Mouse (Mus musculus) heart, adult 2 months (tissue): ENCODE measurements at regions not wholly inside any gene's neighbourhood (a gene's known extent, or its start where the extent isn't known, plus 50 kb on each side); places are given as distances from the start of the nearest gene placed in this dataset.

Source experiments
- DNase-seq, 2 experiments: peaks; one replicate each; pipeline ENCODE4 v3.0.0; 2021
- H3K27ac ChIP-seq: fragments of 200-600 bp; 2 replicates; pipeline ENCODE4 v1.8.1; 2022
- H3K27me3 ChIP-seq: fragments of 200-500 bp; 2 replicates; pipeline ENCODE4 v1.6.1; 2012; ENCODE audit warnings: mild to moderate bottlenecking, low read length, inconsistent platforms, mixed read lengths; ENCODE audit not compliant: control insufficient read depth, insufficient read depth
- H3K36me3 ChIP-seq: fragments of 200-500 bp; 2 replicates; pipeline ENCODE4 v1.6.1; 2012; ENCODE audit warnings: low read length, inconsistent platforms; ENCODE audit not compliant: control insufficient read depth, insufficient read depth
- H3K4me1 ChIP-seq: fragments of 200-500 bp; 2 replicates; pipeline ENCODE4 v1.6.1; 2011; ENCODE audit warnings: low read length; ENCODE audit not compliant: control insufficient read depth, insufficient read depth
- H3K4me3 ChIP-seq: fragments of 200-600 bp; 2 replicates; pipeline ENCODE4 v1.8.1; 2022
- H3K79me2 ChIP-seq: fragments of 200-500 bp; replicated peaks from 2 replicates; pipeline ENCODE4 v1.6.1; 2012; ENCODE audit warnings: mild to moderate bottlenecking, inconsistent platforms, low read length, moderate library complexity, mixed read lengths; ENCODE audit not compliant: control insufficient read depth, insufficient read depth
- H3K9ac ChIP-seq: fragments of 200-500 bp; 2 replicates; pipeline ENCODE4 v1.6.1; 2012; ENCODE audit warnings: low read depth, mild to moderate bottlenecking, control low read depth, inconsistent platforms, low read length, mixed read lengths
- CTCF ChIP-seq: fragments of 200-600 bp; IDR thresholded peaks from 2 replicates; pipeline ENCODE4 v1.8.1; 2022; ENCODE audit warnings: antibody characterized with exemption, mild to moderate bottlenecking, moderate library complexity
- EP300 ChIP-seq: fragments of 200-500 bp; IDR thresholded peaks from 2 replicates; pipeline ENCODE4 v1.6.1; 2011; ENCODE audit warnings: low read depth, low read length, control low read depth; ENCODE audit not compliant: insufficient read depth
- POLR2A ChIP-seq: fragments of 200-500 bp; IDR thresholded peaks from 2 replicates; pipeline ENCODE4 v1.6.1; 2011; ENCODE audit warnings: mild to moderate bottlenecking, low read depth, low read length, control low read depth; ENCODE audit not compliant: insufficient read depth
- WGBS: fragments of 180-500 bp; shearing (Covaris S2); methylation state at CpG from one replicate; pipeline ENCODE4 v1.1.7; 2018; 5-methylcytosine and 5-hydroxymethylcytosine counted together
- intact Hi-C: fragments of 180-260 bp; cut with DNase I; formaldehyde crosslinking; loops from one replicate; pipeline ENCODE4 v1.15.1; 2025

DNA sequence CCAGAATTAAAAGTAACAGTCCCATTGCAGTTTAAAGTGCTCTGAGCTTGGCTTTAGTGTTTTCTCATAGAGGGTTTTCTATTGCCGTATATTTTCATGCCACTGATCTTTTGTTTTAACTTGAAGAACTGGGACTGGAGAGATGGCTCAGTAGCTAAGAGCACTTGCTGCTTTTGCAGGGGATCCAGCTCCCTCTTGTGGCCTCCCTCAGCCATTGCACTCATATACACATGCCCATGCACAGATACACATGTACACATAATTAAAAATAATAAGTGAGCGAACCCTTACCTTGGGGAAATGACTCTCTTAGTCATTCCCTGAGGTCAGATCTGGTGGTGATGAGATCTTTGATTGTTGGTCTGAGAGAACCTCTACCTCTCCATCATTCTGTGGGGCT, 258.9 kb upstream of the Sox2 start:
- H3K79me2 ChIP-seq: no peaks in the 10 kb centered on the region
- H3K4me1 ChIP-seq: no peaks in the 10 kb centered on the region
- H3K9ac ChIP-seq: no peak overlapping the region
- H3K27ac ChIP-seq: no peak overlapping the region
- DNase-seq: no peak
- H3K27me3 ChIP-seq: no peaks in the 10 kb centered on the region
- intact Hi-C loops: no loop called here
- H3K36me3 ChIP-seq: no peaks in the 10 kb centered on the region
- 85% methylated on average over 2 of the region's 2 CpGs for WGBS
- TF ChIP-seq EP300 (no peak), CTCF (no peak), POLR2A (no peak)
- H3K4me3 ChIP-seq: no peak overlapping the region

DNA sequence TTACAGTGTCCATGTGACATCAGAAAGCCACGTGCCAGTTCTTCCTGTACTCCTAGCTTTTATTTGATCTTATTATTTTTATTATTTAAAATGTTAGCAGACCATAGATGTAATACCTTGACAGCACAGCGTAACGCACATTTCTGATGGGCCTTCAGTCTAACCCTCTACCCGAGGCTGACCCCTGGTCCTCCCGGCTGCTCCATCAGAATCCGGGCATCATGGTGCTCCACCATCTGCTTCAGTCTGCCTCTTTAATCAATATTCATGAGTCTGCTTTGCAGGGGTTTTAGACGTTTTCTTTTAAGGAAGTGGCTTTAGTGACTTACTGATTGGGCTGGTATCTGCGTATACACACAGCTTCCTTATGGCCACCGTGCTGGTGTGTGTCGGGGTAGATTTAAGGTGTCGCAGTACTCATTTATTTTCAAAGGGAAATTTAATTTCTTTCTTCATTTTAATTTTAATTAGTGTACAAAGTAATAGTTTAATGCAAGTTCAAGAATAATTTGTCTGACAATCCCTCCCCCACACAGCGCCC, 265.2 kb upstream of the Sox2 start:
- no peak for DNase-seq
- H3K36me3 ChIP-seq: no peaks in the 10 kb centered on the region
- intact Hi-C loops: no loop called here
- H3K27ac ChIP-seq: no peak overlapping the region
- no peaks in the 10 kb centered on the region for H3K79me2 ChIP-seq
- H3K4me3 ChIP-seq: no peak overlapping the region
- 79% methylated on average over 12 of the region's 12 CpGs for WGBS
- no peak overlapping the region for H3K9ac ChIP-seq
- no peaks in the 10 kb centered on the region for H3K27me3 ChIP-seq
- H3K4me1 ChIP-seq: no peaks in the 10 kb centered on the region
- TF ChIP-seq POLR2A (no peak), EP300 (no peak), CTCF (no peak)

DNA sequence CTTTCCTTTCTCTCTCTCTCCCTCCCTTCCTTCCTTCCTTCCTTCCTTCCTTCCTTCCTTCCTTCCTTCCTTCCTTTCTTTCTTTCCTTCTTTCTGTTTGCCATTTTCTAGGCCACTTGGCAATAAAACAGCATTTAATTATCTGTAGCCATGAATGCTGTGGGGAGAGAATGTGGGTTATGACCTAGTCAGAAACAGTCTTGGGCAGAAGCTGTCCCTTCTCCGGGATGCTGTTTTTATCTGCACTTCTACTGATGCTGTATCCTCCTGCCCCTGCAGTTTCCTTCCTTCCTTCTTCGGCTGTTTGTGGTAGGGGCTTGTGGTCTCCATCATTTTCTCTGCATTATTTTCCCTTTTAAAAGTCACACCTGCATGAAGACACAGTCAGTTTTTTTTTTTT, 272.3 kb upstream of the Sox2 start:
- Histone ChIP-seq H3K79me2 (no peaks in the 10 kb centered on the region), H3K9ac (no peak overlapping the region), H3K4me1 (no peaks in the 10 kb centered on the region), H3K4me3 (no peak overlapping the region), H3K36me3 (no peaks in the 10 kb centered on the region), H3K27me3 (no peaks in the 10 kb centered on the region), H3K27ac (no peak overlapping the region)
- DNase-seq: no peak
- intact Hi-C loops: no loop called here
- no peak for TF ChIP-seq CTCF
- TF ChIP-seq POLR2A: no peak
- TF ChIP-seq EP300: no peak
- WGBS: 25% methylated on average over 2 of the region's 2 CpGs

DNA sequence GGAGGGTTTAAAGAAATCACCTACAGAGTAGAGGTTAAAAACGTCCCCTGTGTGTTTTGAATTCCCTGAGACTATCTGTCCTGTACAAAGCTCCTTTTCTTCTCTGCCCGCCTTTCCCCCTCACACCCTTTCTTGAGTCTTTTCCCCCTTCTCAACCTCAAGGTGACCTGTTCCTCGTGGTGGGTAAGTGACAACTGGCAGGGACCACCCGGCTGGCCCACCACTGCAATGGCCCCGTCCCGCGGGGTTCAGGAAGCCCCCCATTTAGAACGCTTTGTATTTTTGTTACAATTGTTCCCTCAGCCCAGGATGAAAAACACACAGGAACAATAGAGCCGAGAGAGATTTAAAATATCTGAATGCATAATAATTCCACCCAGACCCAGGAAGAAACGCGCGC, 272.9 kb upstream of the Sox2 start:
- intact Hi-C loops: no loop called here
- DNase-seq: no peak
- Histone ChIP-seq H3K4me3 (no peak overlapping the region), H3K36me3 (no peaks in the 10 kb centered on the region), H3K27me3 (no peaks in the 10 kb centered on the region), H3K27ac (no peak overlapping the region), H3K79me2 (no peaks in the 10 kb centered on the region), H3K9ac (no peak overlapping the region), H3K4me1 (no peaks in the 10 kb centered on the region)
- 72% methylated on average over 12 of the region's 12 CpGs for WGBS
- TF ChIP-seq EP300 (no peak), CTCF (no peak), POLR2A (no peak)

DNA sequence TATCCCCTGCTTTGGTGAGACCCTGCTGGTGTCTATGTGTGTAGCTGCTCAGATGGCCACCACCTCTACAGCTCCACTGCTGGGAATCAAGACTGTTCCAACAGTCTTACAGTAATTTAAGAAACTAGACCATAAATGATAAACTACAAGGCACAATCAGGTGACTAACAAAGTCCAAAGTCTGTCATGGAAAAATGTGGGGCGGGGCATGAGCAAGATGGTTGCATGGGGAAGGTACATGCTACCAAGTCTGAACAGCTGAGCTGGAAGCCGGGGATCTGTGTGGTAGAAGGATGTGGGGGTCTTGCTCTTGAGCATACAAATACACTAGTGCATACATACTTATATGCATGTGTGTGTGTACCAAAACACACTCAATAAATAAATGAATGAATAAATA, 278.8 kb upstream of the Sox2 start:
- H3K4me3 ChIP-seq: no peak overlapping the region
- no peaks in the 10 kb centered on the region for H3K4me1 ChIP-seq
- 77% methylated on average over 2 of the region's 2 CpGs for WGBS
- intact Hi-C loops: no loop called here
- no peaks in the 10 kb centered on the region for H3K36me3 ChIP-seq
- no peak for TF ChIP-seq EP300
- TF ChIP-seq POLR2A: no peak
- TF ChIP-seq CTCF: no peak
- no peak for DNase-seq
- H3K79me2 ChIP-seq: no peaks in the 10 kb centered on the region
- no peaks in the 10 kb centered on the region for H3K27me3 ChIP-seq
- no peak overlapping the region for H3K27ac ChIP-seq
- no peak overlapping the region for H3K9ac ChIP-seq

DNA sequence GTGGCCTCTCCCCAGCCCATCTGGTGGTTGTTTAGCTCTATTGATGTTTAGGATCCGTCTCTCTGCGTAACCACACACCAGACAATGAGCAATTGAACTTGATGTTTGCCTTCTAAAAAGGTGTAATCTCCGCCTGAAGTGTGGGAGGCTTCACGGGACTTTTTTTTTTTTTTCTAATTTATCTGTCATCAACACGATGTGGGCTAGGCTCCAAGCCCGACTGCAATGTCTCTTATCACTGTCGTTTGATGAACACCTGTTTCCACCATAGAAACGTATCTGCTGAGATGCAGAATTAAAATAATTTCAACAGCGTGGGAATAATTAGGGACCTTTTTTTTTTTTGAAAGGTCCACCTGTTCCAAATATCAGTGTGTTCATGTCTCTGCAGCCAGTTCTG, 257.0 kb upstream of the Dnajc19 start:
- H3K79me2 ChIP-seq: no peaks in the 10 kb centered on the region
- H3K4me3 ChIP-seq: no peak overlapping the region
- no peak for DNase-seq
- intact Hi-C loops: no loop called here
- no peak overlapping the region for H3K27ac ChIP-seq
- H3K9ac ChIP-seq: no peak overlapping the region
- H3K27me3 ChIP-seq: no peaks in the 10 kb centered on the region
- WGBS: 59% methylated on average over 9 of the region's 9 CpGs
- H3K36me3 ChIP-seq: no peaks in the 10 kb centered on the region
- no peaks in the 10 kb centered on the region for H3K4me1 ChIP-seq
- no peak for TF ChIP-seq EP300
- no peak for TF ChIP-seq POLR2A
- TF ChIP-seq CTCF: no peak
